Mouse (Mus musculus) natural killer cell, adult 2 months (primary cell): Measurements from ENCODE around the gene Zbtb20.

Experiments
- DNase-seq, 2 experiments: peaks; one replicate each; pipeline ENCODE4 v3.0.0; 2022; ENCODE audit warnings: low spot score in 2 of 2

The Zbtb20 gene

GRCm38 (mm10) chr16:43443034-43443433 lies 567.4 kb downstream of the Zbtb20 start:
- DNase-seq: no peak

GRCm38 (mm10) chr16:43448141-43448981 lies 572.7 kb downstream of the Zbtb20 start:
- no peak for DNase-seq

- no peak for DNase-seq
Measured at GRCm38 (mm10) chr16:43454370-43454934, 578.8 kb downstream of the Zbtb20 start.

- DNase-seq: no peak
Measured at GRCm38 (mm10) chr16:43456446-43457172, 580.9 kb downstream of the Zbtb20 start.

- no peak for DNase-seq
Measured at GRCm38 (mm10) chr16:43457814-43458213, 582.1 kb downstream of the Zbtb20 start.

GRCm38 (mm10) chr16:43458726-43459223 lies 583.1 kb downstream of the Zbtb20 start:
- DNase-seq: no peak

GRCm38 (mm10) chr16:43461745-43462378 lies 586.2 kb downstream of the Zbtb20 start:
- no peak for DNase-seq

GRCm38 (mm10) chr16:43462470-43463455 lies 587.1 kb downstream of the Zbtb20 start:
- DNase-seq: no peak

GRCm38 (mm10) chr16:43463684-43464475 lies 588.2 kb downstream of the Zbtb20 start:
- DNase-seq: no peak

- no peak for DNase-seq
Measured at GRCm38 (mm10) chr16:43464476-43465080, 588.9 kb downstream of the Zbtb20 start.

- no peak for DNase-seq
Measured at GRCm38 (mm10) chr16:43465368-43465839, 589.7 kb downstream of the Zbtb20 start.

- DNase-seq: no peak
Measured at GRCm38 (mm10) chr16:43465921-43466748, 590.5 kb downstream of the Zbtb20 start.

GRCm38 (mm10) chr16:43466749-43467065 lies 591.0 kb downstream of the Zbtb20 start:
- DNase-seq: no peak

- DNase-seq: no peak
Measured at GRCm38 (mm10) chr16:43471060-43471459, 595.4 kb downstream of the Zbtb20 start.

GRCm38 (mm10) chr16:43474941-43475728 lies 599.5 kb downstream of the Zbtb20 start:
- no peak for DNase-seq

- DNase-seq: no peak
Measured at GRCm38 (mm10) chr16:43476921-43477320, 601.2 kb downstream of the Zbtb20 start.

- DNase-seq: no peak
Measured at GRCm38 (mm10) chr16:43478352-43478751, 602.7 kb downstream of the Zbtb20 start.

GRCm38 (mm10) chr16:43480532-43480931 lies 604.9 kb downstream of the Zbtb20 start:
- no peak for DNase-seq
